Mouse (Mus musculus) left cerebral cortex, postnatal 14 days (tissue): ENCODE results near the gene Arid3a. TPM values are rescaled to one million over a fixed set of nuclear protein-coding genes. Genes with fewer than 3 reads are reported as not detected.
"Not testable (repeated sequence)": the region's sequence is repeated elsewhere in the genome, so short reads cannot be mapped to it uniquely, and the experiment has no call there.

Source experiments
- DNase-seq, 2 experiments: peaks; one replicate each; pipeline ENCODE4 v3.0.0; 2021 to 2022; ENCODE audit warnings: low spot score in 2 of 2, mixed read lengths in 1 of 2
- intact Hi-C: fragments of 180-260 bp; cut with DNase I; formaldehyde crosslinking; loops from one replicate; pipeline ENCODE4 v1.15.1; 2025
- long read RNA-seq, 2 experiments: library from polyadenylated mRNA; stranded (forward); transcript quantifications; one replicate each; pipeline ENCODE4 v2.0.0; 2021
- total RNA-seq, 2 experiments: library from RNA; stranded (reverse); gene quantifications; 2 replicates each; pipeline ENCODE4 v1.2.3; 2021

Gene Arid3a
- 1 to 10 TPM; 5.4 to 7.0 TPM for total RNA-seq
- long read RNA-seq, experiment 1, result 0 reads
- long read RNA-seq, experiment 2, result 0 reads

DNA sequence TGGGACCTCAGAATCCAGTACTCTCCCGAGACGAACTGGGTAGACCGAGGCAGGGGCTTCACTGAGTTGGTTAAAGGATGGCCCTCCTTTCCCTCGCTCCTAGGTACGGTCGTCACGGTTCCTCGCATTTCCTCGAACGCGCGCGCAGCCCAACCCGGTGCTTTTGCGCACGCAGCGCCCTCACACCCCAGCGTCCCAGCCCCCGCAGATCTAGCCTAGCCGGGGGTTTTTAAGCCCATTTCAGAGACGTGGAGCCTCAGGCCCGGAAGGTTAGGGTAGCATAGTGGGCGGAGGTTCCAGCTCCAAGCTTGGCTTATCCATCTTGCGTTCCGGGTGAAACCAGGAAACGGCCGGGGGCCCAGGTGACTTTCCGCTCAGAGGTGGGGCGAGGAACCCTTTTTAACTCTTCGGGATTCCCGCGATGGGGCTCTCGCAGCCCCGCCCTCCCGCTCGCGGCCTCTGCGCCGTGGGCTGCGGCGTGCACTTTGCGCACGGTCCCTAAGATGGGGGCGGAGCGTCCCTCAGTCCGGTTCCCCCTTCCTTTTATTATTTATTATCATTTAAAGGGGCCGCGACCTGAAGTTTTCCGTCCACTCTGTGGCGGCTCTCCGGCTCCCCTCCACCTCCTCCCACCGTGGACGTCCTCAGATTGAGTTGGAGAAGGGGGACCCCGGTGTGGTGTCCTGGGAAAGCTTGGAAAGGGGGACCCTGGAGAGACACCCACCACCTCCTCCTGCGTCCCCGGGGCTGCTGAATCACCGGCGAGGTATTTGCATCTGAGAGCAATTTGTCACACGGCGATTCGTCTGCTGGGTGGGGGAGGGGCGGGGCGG lies at the start of gene Arid3a:
Gene Arid3a, plus strand, starts transcription at position 553 of the 833 bp plus-strand sequence.
- intact Hi-C loops, result no loop called here

DNA sequence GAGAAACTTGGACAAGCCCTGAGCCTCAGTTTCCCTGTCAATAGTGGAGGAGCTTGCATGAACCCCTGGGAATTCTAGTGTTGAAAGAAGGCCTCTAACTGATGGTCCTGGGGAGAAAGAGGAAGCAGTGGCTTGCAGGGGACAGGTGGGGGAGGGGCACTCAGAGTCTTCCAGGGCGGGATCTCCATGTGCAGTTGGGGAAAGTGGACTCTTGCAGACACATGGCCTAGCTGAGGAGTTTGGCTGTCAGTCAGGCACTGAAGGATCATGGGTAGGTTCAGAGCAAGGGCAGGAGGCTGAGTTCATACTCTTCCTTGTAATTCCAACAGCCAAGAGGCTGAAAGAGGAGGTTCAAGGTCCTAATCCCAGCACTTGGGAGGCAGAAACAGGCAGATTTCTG lies 49.7 kb upstream of the Arid3a start:
- DNase-seq, result no peak
- intact Hi-C loops, result no loop called here

More for the DNA sequence above, at the start of gene Arid3a:
- DNase-seq, result peak; percentile 86 to 87

DNA sequence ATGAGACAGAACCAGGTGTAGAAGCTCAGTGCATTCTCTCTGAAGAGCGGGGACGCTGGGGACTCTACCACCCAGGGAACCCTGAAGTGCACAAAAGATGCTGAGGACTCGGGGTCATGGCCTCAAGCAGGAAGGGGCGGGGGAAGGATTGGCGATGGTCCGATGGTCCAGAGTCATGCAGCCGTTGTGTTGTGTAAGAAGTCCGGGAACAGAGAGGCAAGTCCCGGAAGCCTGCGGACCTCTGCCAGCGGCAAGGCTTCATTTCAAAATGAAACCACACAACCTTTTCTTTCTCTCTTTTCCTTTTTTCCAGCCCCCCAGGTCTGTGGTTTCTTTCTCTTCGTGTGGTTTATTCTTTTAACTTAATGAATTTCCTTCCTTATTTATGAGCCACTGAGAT lies 49.1 kb upstream of the Arid3a start:
- no peak for DNase-seq
- intact Hi-C loops, result no loop called here

DNA sequence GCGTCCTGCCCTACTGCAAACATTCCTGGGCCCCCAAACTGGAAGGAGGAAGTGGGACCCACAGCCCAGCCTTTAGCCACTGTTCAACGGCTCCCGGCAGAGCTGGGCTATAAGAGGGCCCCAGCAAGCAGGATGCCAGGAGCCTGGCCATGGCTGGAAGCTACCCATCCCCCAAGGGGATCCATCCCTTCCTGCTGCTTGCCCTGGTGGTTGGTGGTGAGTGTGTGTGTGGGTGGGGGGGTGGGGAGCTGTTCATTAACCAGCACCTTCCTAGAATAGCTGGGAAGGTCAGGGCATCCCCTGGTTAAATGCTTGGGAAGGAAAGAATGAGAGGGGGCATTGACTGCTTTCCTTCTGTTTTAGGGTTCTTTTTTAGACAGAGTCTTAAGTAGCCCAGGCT lies 47.3 kb upstream of the Arid3a start:
- intact Hi-C loops, result no loop called here
- DNase-seq, result no peak

DNA sequence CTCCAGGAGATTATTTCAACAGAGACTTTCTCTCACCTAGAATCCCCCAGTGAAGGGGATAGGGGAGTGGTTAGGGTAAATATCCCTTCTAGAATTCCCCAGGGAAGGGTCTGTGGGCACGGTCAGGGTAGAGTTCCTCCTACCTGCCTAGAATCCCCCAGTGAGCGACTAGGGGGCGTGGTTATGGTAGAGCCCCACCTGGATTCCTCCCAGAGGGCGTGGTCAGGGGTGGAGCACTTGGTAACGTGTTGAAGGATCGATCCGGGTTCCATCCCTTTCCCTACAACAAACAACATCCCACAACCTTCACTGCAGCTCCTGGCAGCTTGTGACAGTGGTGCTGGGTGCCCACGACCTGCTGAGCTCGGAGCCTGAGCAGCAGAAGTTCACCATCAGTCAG lies 46.1 kb upstream of the Arid3a start:
- DNase-seq, result no peak
- intact Hi-C loops, result loop anchor here (5.0 kb wide), 1 partner anchor 48 kb away; no protein-coding TSS in a partner anchor

DNA sequence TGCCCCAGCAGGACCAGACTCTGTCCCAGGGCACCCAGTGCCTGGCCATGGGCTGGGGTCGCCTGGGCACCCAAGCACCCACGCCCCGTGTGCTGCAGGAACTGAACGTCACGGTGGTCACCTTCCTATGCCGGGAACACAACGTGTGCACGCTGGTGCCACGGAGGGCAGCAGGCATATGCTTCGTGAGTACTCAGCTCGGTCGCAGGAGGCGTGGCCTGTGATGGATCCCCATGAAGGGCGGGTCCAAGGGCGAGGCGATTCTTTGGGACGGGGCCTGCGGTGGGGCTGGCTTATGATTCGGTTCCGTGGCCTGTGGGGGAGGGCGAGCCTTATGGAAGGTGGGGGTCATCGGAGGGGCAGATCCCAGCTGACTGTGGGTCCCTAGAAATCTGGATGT lies 44.9 kb upstream of the Arid3a start:
- no peak for DNase-seq
- intact Hi-C loops, result loop anchor here (2.0 to 5.0 kb wide), 3 partner anchors 43 to 77 kb away; no protein-coding TSS in a partner anchor

DNA sequence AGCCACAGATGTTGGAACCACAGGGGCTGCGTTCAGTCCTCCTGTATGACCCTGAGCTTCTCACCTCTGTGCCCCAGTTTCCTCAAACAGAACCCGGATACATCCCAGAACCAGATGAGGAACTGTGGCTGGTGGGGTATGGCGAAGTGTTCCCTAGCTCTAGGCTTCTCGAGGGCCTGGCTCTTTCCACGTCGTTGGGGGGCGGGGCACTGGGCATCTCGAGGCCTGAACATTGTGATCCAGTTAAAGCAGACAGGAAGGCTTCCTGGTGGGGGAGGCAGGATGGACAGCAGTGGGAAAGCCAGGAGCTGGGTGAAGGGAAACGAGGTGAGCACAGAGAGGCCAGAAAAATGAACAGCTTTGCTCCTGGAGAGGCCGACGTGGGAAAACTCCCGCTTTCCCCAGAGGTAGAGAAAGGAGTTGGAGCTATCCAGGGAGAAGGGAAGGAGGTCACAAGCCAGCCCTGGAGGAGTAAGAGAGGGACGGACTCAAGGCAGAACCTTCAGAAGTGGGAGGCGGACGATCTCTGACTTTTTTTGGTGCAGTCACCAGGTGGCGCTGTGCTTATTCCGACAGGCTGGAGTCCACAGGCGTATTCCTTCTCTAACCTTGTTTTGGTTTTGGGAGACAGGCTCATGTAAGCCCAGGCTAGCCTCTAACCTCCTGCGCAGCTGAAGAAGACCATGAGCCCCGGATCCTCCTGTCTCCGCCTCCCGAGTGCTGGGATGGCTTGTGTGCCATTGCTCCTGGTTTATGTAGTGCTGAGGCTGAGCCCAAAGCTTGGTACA lies 43.4 kb upstream of the Arid3a start:
- peak; percentile 84 to 86 for DNase-seq
- intact Hi-C loops, result loop anchor here (2.0 to 5.0 kb wide), 3 partner anchors 41 to 75 kb away; no protein-coding TSS in a partner anchor

DNA sequence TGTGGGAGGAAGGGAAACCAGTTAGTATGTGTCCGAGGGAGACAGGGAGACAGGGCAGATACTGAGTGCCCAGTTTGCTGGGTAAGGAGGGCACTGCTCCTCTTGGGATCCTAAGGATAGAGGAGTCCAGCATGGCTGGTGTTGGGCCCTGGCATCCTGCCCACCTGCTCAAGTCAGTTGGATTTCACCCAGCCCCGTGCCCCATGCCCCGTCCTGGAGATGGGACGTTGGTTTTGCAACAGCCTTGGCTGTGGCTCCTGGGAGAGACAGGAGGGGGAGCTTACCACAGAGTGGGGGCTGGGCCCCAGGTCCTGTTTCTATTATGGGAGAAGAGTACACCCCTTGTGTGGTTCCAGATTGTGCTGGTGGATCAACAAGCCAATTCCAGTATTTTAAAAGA lies 42.4 kb upstream of the Arid3a start:
- no peak for DNase-seq
- intact Hi-C loops, result loop anchor here (5.0 kb wide), 1 partner anchor 52 kb away; no protein-coding TSS in a partner anchor

DNA sequence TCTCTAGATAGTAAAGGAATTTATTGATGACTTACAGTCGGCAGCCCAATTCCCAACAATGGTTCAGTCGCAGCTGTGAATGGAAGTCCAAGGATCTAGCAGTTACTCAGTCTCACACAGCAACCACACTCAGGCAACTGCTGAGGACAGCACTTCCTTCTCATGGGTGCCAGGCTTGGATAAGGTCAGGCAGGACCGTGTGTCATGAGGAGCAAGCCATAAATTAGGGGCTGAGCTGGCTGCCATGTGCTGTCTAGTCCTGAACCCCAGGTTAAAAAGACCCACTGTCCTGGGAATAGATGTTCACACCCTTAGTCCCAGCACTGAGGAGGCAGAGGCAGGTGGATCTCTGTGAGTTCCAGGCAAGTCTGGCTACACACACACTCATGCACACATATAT lies 41.9 kb upstream of the Arid3a start:
- DNase-seq, result not testable (repeated sequence)
- intact Hi-C loops, result loop anchor here (5.0 kb wide), 1 partner anchor 53 kb away; no protein-coding TSS in a partner anchor

DNA sequence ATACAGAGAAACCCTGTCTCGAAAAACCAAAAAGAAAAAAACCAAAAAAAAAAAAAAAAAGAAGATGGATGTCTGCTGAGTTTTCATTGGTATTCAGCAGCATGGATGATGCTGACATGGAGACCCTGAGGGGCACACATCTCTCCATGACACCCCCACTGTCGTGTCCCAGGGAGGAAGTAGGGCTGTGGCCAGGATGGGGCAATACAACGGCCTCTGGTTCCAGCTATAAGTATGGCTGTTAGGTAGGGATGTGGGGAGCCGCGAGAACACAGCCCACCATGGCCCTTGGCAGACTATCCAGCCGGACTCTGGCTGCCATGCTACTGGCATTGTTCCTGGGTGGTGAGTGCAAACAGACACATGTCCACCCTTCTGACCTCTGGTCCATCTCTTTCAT lies 40.8 kb upstream of the Arid3a start, which contains the start of gene Elane:
Gene Elane, plus strand, starts transcription at position 194 of the 400 bp plus-strand sequence.
- DNase-seq, result no peak
- intact Hi-C loops, result no loop called here

DNA sequence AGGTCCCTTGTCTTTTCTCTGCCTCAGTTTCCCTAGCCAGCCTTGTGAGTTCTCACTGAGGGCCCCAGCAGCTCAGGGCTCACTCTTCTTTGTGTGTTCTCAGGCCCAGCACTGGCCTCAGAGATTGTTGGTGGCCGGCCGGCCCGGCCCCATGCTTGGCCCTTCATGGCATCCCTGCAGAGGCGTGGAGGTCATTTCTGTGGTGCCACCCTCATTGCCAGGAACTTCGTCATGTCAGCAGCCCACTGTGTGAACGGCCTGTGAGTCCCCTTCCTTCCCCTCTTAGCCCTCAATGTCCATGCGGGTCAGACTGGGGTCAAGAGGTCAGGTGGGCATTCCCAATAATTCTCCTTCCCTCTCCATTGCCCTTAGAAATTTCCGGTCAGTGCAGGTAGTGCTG lies 40.2 kb upstream of the Arid3a start:
- intact Hi-C loops, result no loop called here
- DNase-seq, result no peak

DNA sequence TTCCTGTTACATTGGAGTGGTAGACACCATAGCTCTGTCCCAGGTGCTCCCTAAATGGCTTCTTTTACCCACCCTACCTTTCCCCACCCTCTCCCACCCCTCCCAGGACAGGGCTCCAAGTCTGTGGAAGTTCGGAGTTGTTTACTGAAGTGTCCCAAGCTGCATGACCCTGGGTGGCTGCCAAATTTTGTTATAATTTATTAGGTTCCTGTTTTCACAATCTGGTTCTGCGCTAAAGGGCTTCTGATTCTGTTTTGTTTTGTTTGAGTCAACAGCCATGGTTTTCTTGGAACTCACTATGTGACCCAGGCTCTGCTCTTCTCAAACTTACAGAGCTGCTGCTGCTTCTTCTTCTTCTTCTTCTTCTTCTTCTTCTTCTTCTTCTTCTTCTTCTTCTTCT lies 37.5 kb upstream of the Arid3a start:
- intact Hi-C loops, result no loop called here
- no peak for DNase-seq

DNA sequence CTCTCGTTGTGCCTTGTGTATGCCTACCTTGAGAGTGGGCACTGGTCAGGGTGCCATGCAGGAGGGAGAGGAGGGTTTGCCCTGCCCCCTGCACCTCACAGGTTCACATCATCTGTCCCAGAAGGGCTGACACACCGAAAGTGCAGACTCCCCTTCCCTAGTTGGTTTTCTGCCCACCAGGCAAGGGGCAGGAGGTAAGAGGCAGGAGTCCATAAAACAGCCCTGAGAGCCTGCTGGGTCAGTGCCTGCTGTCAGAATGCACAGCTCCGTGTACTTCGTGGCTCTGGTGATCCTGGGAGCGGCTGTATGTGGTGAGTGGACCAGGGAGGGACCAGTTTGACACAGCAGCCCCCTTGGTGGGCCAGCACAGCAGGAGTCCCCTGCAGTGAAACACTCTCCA lies 36.2 kb upstream of the Arid3a start, which contains the start of gene Cfd:
Gene Cfd, plus strand, starts transcription at position 184 of the 400 bp plus-strand sequence.
- DNase-seq, result no peak
- intact Hi-C loops, result no loop called here

DNA sequence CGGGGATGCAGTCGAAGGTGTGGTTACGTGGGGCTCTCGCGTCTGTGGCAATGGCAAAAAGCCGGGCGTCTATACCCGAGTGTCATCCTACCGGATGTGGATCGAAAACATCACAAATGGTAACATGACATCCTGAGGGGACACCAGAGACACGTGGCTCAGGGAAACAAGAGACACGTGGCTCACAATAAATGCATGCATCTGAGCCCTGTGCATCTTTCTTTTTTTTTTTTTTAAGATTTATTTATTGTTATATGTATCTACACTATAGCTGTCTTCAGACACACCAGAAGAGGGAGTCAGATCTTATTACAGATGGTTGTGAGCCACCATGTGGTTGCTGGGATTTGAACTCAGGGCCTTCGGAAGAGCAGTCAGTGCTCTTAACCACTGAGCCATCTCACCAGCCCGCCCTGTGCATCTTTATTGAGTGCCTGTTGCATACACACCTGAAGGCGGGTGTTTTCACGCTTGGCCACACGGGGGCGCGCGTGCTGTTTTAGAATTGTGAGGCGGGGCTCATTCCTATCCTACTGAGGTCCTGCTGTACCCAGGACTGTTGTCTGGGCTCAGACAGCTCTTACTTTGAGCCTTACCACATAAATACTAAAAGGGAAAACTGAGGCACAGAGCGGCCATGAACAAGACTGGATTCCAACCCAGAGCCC lies 34.3 kb upstream of the Arid3a start:
- intact Hi-C loops, result loop anchor here (2.0 kb wide), 1 partner anchor 30 kb away; no protein-coding TSS in a partner anchor
- DNase-seq, result peak; percentile 76 to 86

DNA sequence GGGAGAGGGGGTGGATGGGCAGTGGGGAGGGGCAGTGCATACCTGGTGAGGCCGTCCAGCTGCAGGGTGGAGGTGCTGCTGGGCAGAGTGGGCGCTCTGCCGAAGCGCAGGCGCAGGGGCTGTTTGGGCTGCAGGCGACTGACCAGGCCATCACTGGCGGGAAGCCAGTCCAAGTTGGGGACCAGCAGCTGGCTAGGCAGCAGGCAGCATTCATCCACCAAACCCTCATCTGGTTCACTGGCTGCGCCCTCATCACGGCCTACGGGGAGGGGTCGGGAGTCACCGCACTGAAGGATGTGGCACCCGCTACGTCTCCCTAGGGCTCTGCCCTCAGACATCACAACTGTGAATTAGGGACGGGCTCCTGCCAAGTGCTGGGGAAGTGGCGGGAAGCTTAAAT lies 30.5 kb upstream of the Arid3a start:
- no peak for DNase-seq
- intact Hi-C loops, result no loop called here

DNA sequence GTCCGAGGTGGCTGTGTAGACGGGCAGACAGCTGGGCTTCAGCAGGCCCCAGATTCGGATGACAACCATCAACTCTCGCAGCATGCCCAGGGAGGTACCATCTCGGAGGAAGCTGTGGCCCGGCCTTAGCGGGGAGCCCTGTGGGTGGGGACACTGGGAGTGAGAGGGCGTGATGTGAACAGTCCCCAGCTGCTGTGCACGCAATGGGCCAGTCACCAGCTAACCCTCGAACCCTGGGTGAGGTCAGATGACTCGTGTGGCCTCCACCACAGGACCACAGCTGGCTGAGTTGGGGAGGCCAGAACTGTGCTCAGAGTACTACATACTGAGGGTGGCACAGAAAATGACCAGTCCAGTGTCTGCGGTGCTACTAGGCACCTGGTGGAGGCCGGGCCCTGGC lies 30.0 kb upstream of the Arid3a start:
- intact Hi-C loops, result no loop called here
- DNase-seq, result no peak

DNA sequence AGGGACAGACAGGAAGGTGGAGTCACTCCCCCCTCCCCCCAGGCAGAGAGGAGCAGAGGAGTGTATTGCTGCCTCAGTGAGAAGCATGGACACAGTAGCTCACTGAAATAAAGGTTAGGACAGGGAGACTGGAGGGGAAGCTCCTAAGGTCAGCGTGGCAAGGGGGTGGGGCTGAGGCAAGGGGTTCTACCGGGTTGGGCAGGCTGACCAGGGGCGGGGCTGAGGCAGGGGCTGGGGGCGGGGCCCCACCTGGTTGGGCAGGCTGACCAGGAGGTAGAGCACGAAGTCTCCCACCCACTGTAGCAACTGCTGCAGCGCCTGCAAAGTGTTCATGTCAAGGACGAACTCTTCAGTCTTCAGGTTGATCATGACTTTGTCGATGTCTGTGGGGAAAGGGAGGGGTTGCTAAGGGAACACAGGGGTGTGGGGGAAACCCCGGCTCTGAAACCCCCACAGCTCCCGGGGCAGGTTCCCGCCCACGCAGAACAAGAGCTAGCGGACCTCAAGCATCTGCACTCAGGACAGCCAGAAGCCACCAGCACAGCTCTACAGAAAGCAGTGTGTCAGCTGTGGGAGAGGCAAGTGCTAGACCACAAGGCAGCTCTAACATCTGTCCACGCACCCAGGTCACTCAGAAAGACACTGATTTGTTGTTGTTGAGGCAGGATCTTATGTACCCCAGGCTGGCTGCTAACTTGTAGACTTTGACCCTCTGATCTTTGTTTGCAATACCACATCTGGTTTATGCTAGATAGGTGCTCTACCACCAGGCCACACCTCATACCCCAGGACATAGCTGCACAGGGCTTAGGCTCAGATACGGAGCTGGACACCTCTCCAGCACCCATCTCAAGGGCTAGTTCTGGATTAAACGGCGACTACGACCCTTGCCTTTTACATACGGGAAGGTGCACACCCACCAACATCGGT lies 29.3 kb upstream of the Arid3a start:
- intact Hi-C loops, result no loop called here
- no peak for DNase-seq

DNA sequence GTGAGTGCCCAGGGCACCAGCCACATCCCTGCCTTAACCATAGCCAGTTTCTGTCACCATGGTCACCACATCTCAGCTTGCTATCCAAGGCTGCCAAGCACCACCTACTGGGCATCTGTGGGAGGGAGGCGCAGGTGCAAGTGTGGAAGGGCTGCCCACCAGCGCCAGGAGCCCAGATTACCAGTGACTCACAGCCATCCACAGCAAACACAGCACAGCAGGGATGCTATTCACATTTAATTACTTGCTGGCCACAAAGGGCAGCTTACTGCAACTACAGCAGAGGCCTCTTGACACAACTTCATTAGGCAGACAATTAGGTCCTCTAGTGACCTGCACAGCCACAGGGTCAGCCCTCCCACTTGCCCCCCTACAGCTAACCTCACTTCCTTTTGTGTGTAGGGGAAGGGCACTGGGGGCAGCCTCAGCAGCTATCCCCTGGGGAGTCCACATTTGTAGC lies 25.9 kb upstream of the Arid3a start:
- intact Hi-C loops, result no loop called here
- DNase-seq, result peak; percentile 71 to 92
